Mouse (Mus musculus) cerebral cortex, adult 2 months (tissue): ENCODE measurements around the gene Cenpc1.

Source experiments
- WGBS: fragments of 180-500 bp; shearing (Covaris S2); methylation state at CpG from one replicate; pipeline ENCODE4 v1.1.7; 2018; 5-methylcytosine and 5-hydroxymethylcytosine counted together

The Cenpc1 gene

GRCm38 (mm10) chr5:86065101-86065875, at the start of gene Cenpc1:
TSS of gene Cenpc1 (minus strand) at chr5:86065583.
- WGBS, result under 1% methylated on average over 58 of the region's 60 CpGs

GRCm38 (mm10) chr5:86113997-86114396, 48.6 kb upstream of the Cenpc1 start:
- WGBS, result 67% methylated on average over 1 of the region's 1 CpGs

- 90% methylated on average over 2 of the region's 2 CpGs for WGBS
These were observed 47.7 kb upstream of the Cenpc1 start for GRCm38 (mm10) chr5:86113037-86113436.

- 91% methylated on average over 1 of the region's 1 CpGs for WGBS
These were observed 45.7 kb upstream of the Cenpc1 start for GRCm38 (mm10) chr5:86111074-86111473.

- 45% methylated on average over 2 of the region's 2 CpGs for WGBS
These were observed 41.2 kb upstream of the Cenpc1 start for GRCm38 (mm10) chr5:86106610-86107009.

GRCm38 (mm10) chr5:86102176-86102575, 36.8 kb upstream of the Cenpc1 start:
- WGBS, result 96% methylated on average over 2 of the region's 2 CpGs

- 84% methylated on average over 3 of the region's 3 CpGs for WGBS
These were observed 35.2 kb upstream of the Cenpc1 start for GRCm38 (mm10) chr5:86100621-86101020.

- WGBS, result 58% methylated on average over 3 of the region's 3 CpGs
These were observed 33.6 kb upstream of the Cenpc1 start for GRCm38 (mm10) chr5:86098988-86099387.

DNA sequence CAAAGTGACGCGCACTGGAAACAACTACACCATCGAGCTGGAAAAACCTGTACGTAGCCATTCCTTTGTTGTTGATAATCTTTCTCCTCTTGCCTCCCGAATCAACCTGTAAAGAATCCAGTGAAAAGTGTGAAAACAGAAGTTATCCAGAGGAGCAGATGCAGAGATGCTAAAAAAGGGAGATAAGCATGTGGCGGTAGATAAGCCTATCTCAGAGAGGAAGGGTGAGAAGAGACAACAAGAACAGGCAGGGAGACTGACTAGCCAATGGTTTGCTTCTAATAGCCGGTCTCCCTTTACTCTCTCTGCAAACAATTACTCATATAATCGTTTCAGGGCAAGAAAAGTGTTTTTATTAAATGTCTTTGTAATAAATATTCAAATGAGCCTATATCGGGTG, 29.4 kb upstream of the Cenpc1 start:
- WGBS, result 85% methylated on average over 9 of the region's 9 CpGs

DNA sequence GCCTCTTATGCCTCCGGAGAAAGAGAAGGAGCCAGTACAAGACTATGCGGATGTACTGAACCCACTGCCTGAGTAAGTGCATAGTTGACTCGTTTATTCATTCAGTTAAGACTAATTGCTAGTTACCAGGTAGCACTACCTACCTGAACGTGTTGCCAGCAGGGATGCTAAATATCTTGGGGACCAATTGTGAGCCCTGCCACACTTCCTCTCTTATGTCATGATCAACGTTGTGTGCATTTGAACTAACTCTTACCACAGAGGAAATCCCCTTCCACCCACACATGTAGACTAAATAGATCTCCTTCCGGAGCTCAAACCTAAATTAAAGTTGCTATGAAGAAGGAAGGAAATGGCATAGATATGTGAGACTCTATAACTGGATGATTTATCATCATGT, 21.4 kb upstream of the Cenpc1 start:
- 68% methylated on average over 6 of the region's 6 CpGs for WGBS

GRCm38 (mm10) chr5:86084979-86085378, 19.6 kb upstream of the Cenpc1 start:
- WGBS, result 84% methylated on average over 7 of the region's 7 CpGs

DNA sequence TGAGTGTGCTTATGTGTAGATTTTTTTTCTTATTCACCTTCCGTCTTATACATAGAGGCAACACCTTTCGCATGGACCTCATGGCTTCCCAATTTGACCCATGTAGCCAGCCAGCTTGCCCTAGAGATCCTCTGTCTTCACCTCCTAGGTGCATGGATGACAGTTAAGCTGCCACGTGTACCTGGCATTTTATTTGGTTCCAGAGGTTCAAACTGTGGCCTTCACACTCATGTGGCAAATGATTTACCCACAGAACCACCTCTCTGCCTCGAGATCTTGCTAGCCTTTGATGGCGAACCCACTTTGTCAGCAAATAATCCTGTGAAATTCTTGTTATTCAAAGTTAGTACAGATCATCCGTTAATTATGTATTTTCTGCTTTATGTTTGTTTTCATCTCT, 18.6 kb upstream of the Cenpc1 start:
- 90% methylated on average over 6 of the region's 6 CpGs for WGBS

DNA sequence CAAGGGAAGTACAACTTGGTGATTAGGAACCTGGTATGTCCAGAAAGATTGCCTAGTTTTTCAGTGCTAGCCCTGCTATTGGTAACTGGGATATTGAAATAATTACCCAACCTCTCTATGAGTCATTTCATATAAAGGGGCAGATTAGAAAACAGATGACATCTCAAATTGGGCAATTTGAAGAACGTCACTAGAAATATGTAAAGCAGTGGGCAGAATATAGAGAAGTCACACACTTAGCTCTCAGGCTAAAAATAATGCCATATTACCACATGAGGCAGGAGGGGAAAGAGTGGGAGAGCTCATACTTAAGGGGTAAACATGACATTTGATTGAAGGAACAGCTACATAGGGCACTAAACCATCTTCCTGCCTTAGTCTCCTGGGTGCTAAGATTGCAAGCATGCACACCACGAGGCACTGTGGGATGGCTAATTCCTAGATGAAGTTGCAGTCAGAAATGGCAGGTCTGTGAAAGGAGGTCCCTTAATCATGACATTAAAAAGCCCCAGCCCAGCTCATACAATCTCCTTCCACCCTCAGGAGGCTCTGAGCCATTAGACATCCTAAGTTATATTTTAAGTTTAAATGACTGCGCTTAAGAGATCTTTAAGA, 13.4 kb upstream of the Cenpc1 start:
- WGBS, result 69% methylated on average over 3 of the region's 3 CpGs

DNA sequence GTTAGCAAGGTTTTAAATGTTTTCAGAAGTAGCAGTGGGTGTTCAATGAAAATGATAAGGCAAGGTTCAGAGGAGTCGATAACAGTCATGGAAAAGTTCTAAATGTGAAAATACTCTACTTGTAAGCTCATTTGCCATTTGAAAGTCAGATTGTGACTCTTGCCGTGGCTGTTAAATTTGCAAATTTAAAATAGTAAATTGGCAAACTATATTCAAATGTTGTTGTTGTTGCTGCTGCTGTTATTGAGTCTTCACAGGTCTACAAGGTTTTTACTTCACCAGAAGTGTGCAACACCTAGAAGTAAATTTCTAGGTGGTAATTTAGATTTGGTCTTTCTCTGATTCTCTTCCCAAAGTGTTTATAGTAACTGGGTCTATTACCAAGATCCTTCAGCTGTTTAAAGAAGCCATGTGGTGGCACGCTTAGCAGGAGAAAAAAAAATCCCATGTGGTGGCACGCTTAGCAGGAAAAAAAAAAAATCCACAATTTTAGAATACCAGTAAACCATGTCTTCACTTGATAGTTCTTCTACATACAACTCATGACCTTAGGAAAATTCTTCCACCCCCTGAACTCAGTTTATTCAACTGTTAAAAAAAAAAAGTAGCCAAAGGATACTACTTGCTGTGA, 7.5 kb upstream of the Cenpc1 start:
- WGBS, result 58% methylated on average over 4 of the region's 4 CpGs

DNA sequence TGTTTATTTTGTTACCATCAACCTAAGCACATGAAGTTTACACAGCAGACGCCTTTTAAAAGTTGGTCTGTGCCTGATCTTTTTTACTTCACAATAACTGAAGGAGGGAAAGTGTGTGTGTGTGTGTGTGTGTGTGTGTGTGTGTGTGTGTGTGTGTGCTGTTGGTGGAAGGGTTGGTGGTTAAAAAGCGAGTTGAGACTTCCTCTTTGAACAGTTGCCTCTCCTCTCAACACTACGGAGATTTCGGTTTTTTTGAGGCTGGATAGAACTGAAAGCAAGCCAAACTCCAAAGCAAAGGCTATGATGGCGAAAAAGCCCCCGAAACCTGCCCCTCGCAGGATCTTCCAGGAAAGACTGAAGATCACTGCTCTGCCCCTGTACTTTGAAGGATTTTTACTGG, 6.2 kb upstream of the Cenpc1 start, which contains the start of gene Stap1:
TSS of gene Stap1 (plus strand) at position 209 of the 400 bp plus-strand sequence.
- WGBS, result 64% methylated on average over 7 of the region's 7 CpGs

DNA sequence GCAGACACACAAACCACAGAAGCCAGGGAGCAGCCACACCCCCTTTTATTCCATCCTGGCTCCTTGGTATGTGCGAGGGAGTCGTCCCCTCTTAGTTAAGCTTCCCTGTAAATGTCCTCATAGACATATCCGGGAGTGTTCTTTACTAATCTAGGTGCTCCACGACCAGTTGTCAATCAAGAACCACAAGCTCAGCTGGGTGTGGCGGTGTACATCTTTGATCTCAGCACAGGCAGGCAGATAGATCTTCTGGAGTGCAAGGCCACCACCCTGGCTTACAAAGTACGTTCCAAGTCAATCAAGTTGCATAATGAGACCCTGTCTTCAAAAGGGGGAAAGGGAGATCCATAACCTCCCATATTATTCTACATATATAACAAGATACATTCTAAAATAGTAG, 3.7 kb upstream of the Cenpc1 start:
- 87% methylated on average over 6 of the region's 6 CpGs for WGBS

GRCm38 (mm10) chr5:86068451-86068850, 3.1 kb upstream of the Cenpc1 start:
- 74% methylated on average over 3 of the region's 3 CpGs for WGBS

GRCm38 (mm10) chr5:86066551-86066929, 1.2 kb upstream of the Cenpc1 start:
- WGBS, result 1% methylated on average over 17 of the region's 17 CpGs

- WGBS, result under 1% methylated on average over 17 of the region's 17 CpGs
These were observed 630 bp upstream of the Cenpc1 start for GRCm38 (mm10) chr5:86065876-86066550.

- WGBS, result 82% methylated on average over 1 of the region's 1 CpGs
These were observed 1.9 kb downstream of the Cenpc1 start for GRCm38 (mm10) chr5:86063501-86063900.

DNA sequence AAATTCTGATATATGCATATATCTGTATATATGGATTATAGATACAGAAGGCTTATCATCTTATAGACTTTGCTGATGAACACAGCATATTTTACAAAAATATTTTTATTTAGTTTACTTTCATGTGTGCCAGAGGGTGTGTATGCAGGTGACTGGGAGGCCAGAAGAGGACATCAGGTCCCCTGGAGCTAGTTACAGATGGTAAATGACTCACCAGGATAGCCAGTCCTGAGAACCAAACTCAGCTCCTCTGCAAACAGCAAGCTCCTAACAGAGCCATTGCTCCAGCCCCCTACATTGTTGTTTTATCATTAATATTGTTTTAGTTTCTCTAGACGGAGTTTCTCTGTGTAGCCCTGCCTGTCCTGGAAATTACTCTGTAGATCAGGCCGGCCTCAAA, 35.6 kb downstream of the Cenpc1 start:
- WGBS, result 85% methylated on average over 2 of the region's 2 CpGs
